Comparison of ENCODE assay signal across 8 mouse cellular contexts in genomic region chr19:5851481-5851971, GRCm38 (mm10). TPM values are rescaled to one million over a fixed set of nuclear protein-coding genes. Genes with fewer than 3 reads are reported as not detected.
DNase-seq lines count a peak whose midpoint lies in the region; TF ChIP-seq lines count a peak whose summit lies in the region.
"Had no signal": no experiment of that assay in that cellular context is flagged by ENCODE, and none has a peak within 500 bp of the region (broad histone marks: within the 10 kb centered on the region; RNA-seq: fewer than 3 reads in every experiment).

No protein-coding gene starts in this region.

- H3K36me3 ChIP-seq in testis, adult 2 months (ENCODE audit: control insufficient read depth, insufficient read depth, low read length), result peaks cover 1% of the 10 kb centered on the region

- H3K27ac ChIP-seq in testis, adult 2 months (ENCODE audit: control insufficient read depth, insufficient read depth, low read depth, low read length), result peak overlapping the region; percentile 90

- H3K4me3 ChIP-seq in testis, adult 2 months (ENCODE audit: control insufficient read depth, low read depth, low read length), result peak overlapping the region; percentile 77

- H3K4me1 ChIP-seq in testis, adult 2 months (ENCODE audit: control insufficient read depth, insufficient read depth, low read length), result peaks cover 22% of the 10 kb centered on the region

- TF ChIP-seq CTCF in testis, adult 2 months (IDR thresholded peaks at IDR 0.05; ENCODE audit: control insufficient read depth, insufficient read depth, insufficient replicate concordance, low read depth, low read length), result no peak

- DNase-seq in testis, postnatal 10 days (ENCODE audit: low spot score), result no peak
- DNase-seq in fibroblast of lung, adult 2 months (ENCODE audit: low read depth), result peak; percentile 36
- peak; percentile 47 for DNase-seq in induced T-regulatory cell, adult 2 months (ENCODE audit: low read depth)
- DNase-seq in frontal cortex, postnatal 25 days (ENCODE audit: low spot score in 2 of 2), result no peak
- no peak for DNase-seq in cerebellum, postnatal 4 days (ENCODE audit: low spot score in 2 of 2)
- DNase-seq in natural killer cell, adult 2 months (ENCODE audit: low spot score in 2 of 2), result no peak

- TF ChIP-seq POLR2A in testis, adult 2 months (IDR thresholded peaks at IDR 0.05; ENCODE audit: control insufficient read depth, low read depth, low read length), result peak; percentile 29; the same call in 1 of the 2 replicates

- no peaks in the 10 kb centered on the region for H3K27me3 ChIP-seq in testis, adult 2 months (ENCODE audit: control insufficient read depth, insufficient read depth, low read length)
- H3K27me3 ChIP-seq: megakaryocyte, embryonic 14.5 days had no signal

RNA-seq across cellular contexts. Expression of gene Frmd8, which starts 23.5 kb away (rescaled TPM):
- 25.3 and 28.1 TPM in 2 replicates for polyA plus RNA-seq in testis, adult 2 months (2012; rRNA removed)

RNA-seq across cellular contexts. Expression of gene Slc25a45, which starts 26.1 kb away (rescaled TPM):
- polyA plus RNA-seq in testis, adult 2 months (2012; rRNA removed), result 20.1 and 26.1 TPM in 2 replicates

RNA-seq across cellular contexts. Expression of gene Tigd3, which starts 42.4 kb away (rescaled TPM):
- polyA plus RNA-seq in testis, adult 2 months (2012; rRNA removed), result 0.84 and 0.94 TPM in 2 replicates

Comparison
In these comparisons a context has a peak if more than half of its experiments do, and no peak if none do; other contexts are left out.
1. DNase-seq: peak in fibroblast of lung, adult 2 months (single experiment) and induced T-regulatory cell, adult 2 months (single experiment); none in testis, postnatal 10 days (single experiment), frontal cortex, postnatal 25 days (0 of 2), cerebellum, postnatal 4 days (0 of 2) and natural killer cell, adult 2 months (0 of 2).